Mouse (Mus musculus) C2C12 (cell line): ENCODE data around the gene Mef2c.

Experiments
- CEBPB ChIP-seq: IDR thresholded peaks from one replicate; pipeline ENCODE4 v1.6.1; 2011; ENCODE audit warnings: low read depth, mild to moderate bottlenecking, control low read depth, moderate library complexity
- CTCF ChIP-seq: IDR thresholded peaks from one replicate; pipeline ENCODE4 v1.5.1; 2011; ENCODE audit not compliant: control insufficient read depth, insufficient read depth, insufficient read length
- MAX ChIP-seq: IDR thresholded peaks from one replicate; pipeline ENCODE4 v1.6.1; 2011; ENCODE audit warnings: mild to moderate bottlenecking, control low read depth

GRCm38 (mm10) chr13:83714466-83715307, 210.9 kb downstream of the Mef2c start:
- TF ChIP-seq MAX, result no peak
- TF ChIP-seq CTCF, result peak; percentile 88
- no peak for TF ChIP-seq CEBPB
